Mouse (Mus musculus): ENCODE measurements around the gene Fkbp3.

- TF ChIP-seq CTCF (IDR thresholded peaks at IDR 0.05) (no peak), EP300 (IDR thresholded peaks at IDR 0.05) (no peak)
These were observed 844 bp upstream of the Fkbp3 start for GRCm38 (mm10) chr12:65074651-65075050.
